Mouse (Mus musculus) B cell, adult 62 days (primary cell): ENCODE measurements around the gene Zbtb22. TPM values are rescaled to one million over a fixed set of nuclear protein-coding genes. Genes with fewer than 3 reads are reported as not detected.

Experiments
- total RNA-seq: library from RNA; stranded (reverse); gene quantifications from 4 replicates; pipeline ENCODE4 v1.2.4, GENCODE M21; 2023

The Zbtb22 gene
- 37.5 to 42.9 TPM (median 39.2 TPM) in 4 replicates for total RNA-seq

GRCm38 (mm10) chr17:33915671-33916250, at the start of gene Zbtb22, which contains the start of gene Tapbp:
TSS of gene Zbtb22 (plus strand) at chr17:33915904.
TSS of gene Tapbp (plus strand) at chr17:33915899.

GRCm38 (mm10) chr17:33873537-33873936, 42.2 kb upstream of the Zbtb22 start, which contains the start of gene Gm7029:
TSS of gene Gm7029 (plus strand) at chr17:33873837.

GRCm38 (mm10) chr17:33890533-33891059, 25.1 kb upstream of the Zbtb22 start, which contains the start of gene Kifc1:
TSS of gene Kifc1 (minus strand) at chr17:33890661.

GRCm38 (mm10) chr17:33904835-33905234, 10.9 kb upstream of the Zbtb22 start, which contains the start of gene Platr17:
TSS of gene Platr17 (plus strand) at chr17:33905135.

GRCm38 (mm10) chr17:33909077-33909868, 6.4 kb upstream of the Zbtb22 start, which contains the start of gene Daxx:
TSS of gene Daxx (plus strand) at chr17:33909414.

GRCm38 (mm10) chr17:33929371-33930279, 13.9 kb downstream of the Zbtb22 start, which contains the start of gene Rgl2:
TSS of gene Rgl2 (plus strand) at chr17:33929543.

GRCm38 (mm10) chr17:33940206-33940805, 24.6 kb downstream of the Zbtb22 start, which contains the start of the genes Pfdn6 and Wdr46:
TSS of gene Pfdn6 (minus strand) at chr17:33940343.
TSS of gene Wdr46 (plus strand) at chr17:33940660.

GRCm38 (mm10) chr17:33951021-33951946, 35.6 kb downstream of the Zbtb22 start, which contains the start of gene B3galt4:
TSS of gene B3galt4 (minus strand) at chr17:33951488.

GRCm38 (mm10) chr17:33955555-33956214, 40.0 kb downstream of the Zbtb22 start, which contains the start of the genes Vps52 and Rps18:
TSS of gene Vps52 (plus strand) at chr17:33955812.
TSS of gene Rps18 (minus strand) at chr17:33956001.

Other genes starting within 250 kb of the Zbtb22 start
- gene Hnrnpm, start 229.0 kb upstream of the Zbtb22 start, total RNA-seq, result 368 to 402 TPM (median 383 TPM) in 4 replicates
- 42.0 to 48.3 TPM (median 44.9 TPM) in 4 replicates for gene March2, start 197.2 kb upstream of the Zbtb22 start, total RNA-seq
- 193 to 221 TPM (median 217 TPM) in 4 replicates for gene Rab11b, start 155.4 kb upstream of the Zbtb22 start, total RNA-seq
- 0.42 to 0.43 TPM in 2 of 4 replicates, not detected in the others for gene Angptl4, start 134.1 kb upstream of the Zbtb22 start, total RNA-seq
- 1.8 to 3.6 TPM (median 2.5 TPM) in 4 replicates for gene Kank3, start 105.4 kb upstream of the Zbtb22 start, total RNA-seq
- gene Rps28, start 91.3 kb upstream of the Zbtb22 start, total RNA-seq, result 3,326 to 3,462 TPM (median 3,401 TPM) in 4 replicates
- 142 to 168 TPM (median 145 TPM) in 4 replicates for gene Ndufa7, start 91.3 kb upstream of the Zbtb22 start, total RNA-seq
- gene Cd320, start 72.8 kb upstream of the Zbtb22 start, total RNA-seq, result 3.6 to 7.8 TPM (median 5.2 TPM) in 4 replicates
- not detected in 4 replicates for gene Gm7029, start 42.1 kb upstream of the Zbtb22 start, total RNA-seq
- 2.4 to 6.4 TPM (median 2.6 TPM) in 4 replicates for gene Kifc1, start 25.2 kb upstream of the Zbtb22 start, total RNA-seq
- gene Platr17, start 10.8 kb upstream of the Zbtb22 start, total RNA-seq, result 0.75 to 0.94 TPM in 2 of 4 replicates, not detected in the others
- gene Daxx, start 6.5 kb upstream of the Zbtb22 start, total RNA-seq, result 43.7 to 52.6 TPM (median 49.3 TPM) in 4 replicates
- 431 to 449 TPM (median 436 TPM) in 4 replicates for gene Tapbp, start within 50 bp of the Zbtb22 start, total RNA-seq
- gene Rgl2, start 13.6 kb downstream of the Zbtb22 start, total RNA-seq, result 169 to 183 TPM (median 181 TPM) in 4 replicates
- gene Pfdn6, start 24.4 kb downstream of the Zbtb22 start, total RNA-seq, result 55.2 to 64.5 TPM (median 58.4 TPM) in 4 replicates
- 37.1 to 42.6 TPM (median 40.1 TPM) in 4 replicates for gene Wdr46, start 24.8 kb downstream of the Zbtb22 start, total RNA-seq
- 3.9 to 6.1 TPM (median 5.8 TPM) in 4 replicates for gene B3galt4, start 35.6 kb downstream of the Zbtb22 start, total RNA-seq
- gene Vps52, start 39.9 kb downstream of the Zbtb22 start, total RNA-seq, result 86.2 to 102 TPM (median 93.0 TPM) in 4 replicates
- 1,434 to 1,528 TPM (median 1,474 TPM) in 4 replicates for gene Rps18, start 40.1 kb downstream of the Zbtb22 start, total RNA-seq
- gene H2-K1, start 84.4 kb downstream of the Zbtb22 start, total RNA-seq, result 2,712 to 3,144 TPM (median 2,852 TPM) in 4 replicates
- 31.0 to 45.2 TPM (median 32.4 TPM) in 4 replicates for gene Ring1, start 108.8 kb downstream of the Zbtb22 start, total RNA-seq
- gene H2-Ke6, start 112.2 kb downstream of the Zbtb22 start, total RNA-seq, result 122 to 144 TPM (median 136 TPM) in 4 replicates
- 63.8 to 91.4 TPM (median 78.7 TPM) in 4 replicates for gene Slc39a7, start 115.8 kb downstream of the Zbtb22 start, total RNA-seq
- 106 to 119 TPM (median 119 TPM) in 4 replicates for gene Rxrb, start 115.9 kb downstream of the Zbtb22 start, total RNA-seq
- 4.3 to 8.8 TPM (median 5.6 TPM) in 4 replicates for gene Col11a2, start 123.5 kb downstream of the Zbtb22 start, total RNA-seq
- gene H2-Oa, start 176.4 kb downstream of the Zbtb22 start, total RNA-seq, result 232 to 249 TPM (median 239 TPM) in 4 replicates
- 659 to 693 TPM (median 673 TPM) in 4 replicates for gene H2-DMa, start 203.6 kb downstream of the Zbtb22 start, total RNA-seq
- 421 to 508 TPM (median 482 TPM) in 4 replicates for gene Brd2, start 206.7 kb downstream of the Zbtb22 start, total RNA-seq
- 1,557 to 1,593 TPM (median 1,583 TPM) in 4 replicates for gene H2-DMb2, start 227.4 kb downstream of the Zbtb22 start, total RNA-seq
- 718 to 852 TPM (median 762 TPM) in 4 replicates for gene H2-DMb1, start 237.2 kb downstream of the Zbtb22 start, total RNA-seq